Mouse (Mus musculus) ES-E14 (cell line): ENCODE data around the gene Parp3. TPM values are rescaled to one million over a fixed set of nuclear protein-coding genes. Genes with fewer than 3 reads are reported as not detected.

Experiments used
- DNase-seq: peaks from one replicate; pipeline ENCODE4 v3.0.0-alpha.2; 2013; ENCODE audit warnings: low read depth, low spot score
- H3K27ac ChIP-seq: 2 replicates; pipeline ENCODE4 v1.5.1; 2012; ENCODE audit warnings: low read depth, mild to moderate bottlenecking, low read length, moderate library complexity, mixed read lengths; ENCODE audit not compliant: poor library complexity, insufficient read depth, severe bottlenecking
- H3K36me3 ChIP-seq: 2 replicates; pipeline ENCODE4 v1.6.1; 2012; ENCODE audit warnings: mild to moderate bottlenecking, low read length, moderate library complexity, mixed read lengths; ENCODE audit not compliant: control insufficient read depth, poor library complexity, insufficient read depth, severe bottlenecking
- H3K4me1 ChIP-seq, 2 experiments: fragments of 150-350 bp in 1 of 2; sonication (generic) in 1 of 2; 2 replicates each; pipeline ENCODE4 v1.6.1; 2012; ENCODE audit warnings: low read length in 2 of 2, mild to moderate bottlenecking in 1 of 2, mixed read lengths in 1 of 2; ENCODE audit not compliant: control insufficient read depth in 2 of 2, insufficient read depth in 2 of 2, poor library complexity in 1 of 2
- H3K4me3 ChIP-seq, 2 experiments: fragments of 150-350 bp in 1 of 2; sonication (generic) in 1 of 2; 2 replicates each; pipeline ENCODE4 v1.5.1; 2012; ENCODE audit warnings: low read length in 2 of 2, low read depth in 1 of 2, mild to moderate bottlenecking in 1 of 2, mixed read lengths in 1 of 2; ENCODE audit not compliant: insufficient read depth in 1 of 2, poor library complexity in 1 of 2, severe bottlenecking in 1 of 2
- H3K9ac ChIP-seq: 2 replicates; pipeline ENCODE4 v1.6.1; 2012; ENCODE audit warnings: low read depth, mild to moderate bottlenecking, low read length, mixed read lengths; ENCODE audit not compliant: poor library complexity, insufficient read depth, severe bottlenecking
- H3K9me3 ChIP-seq: fragments of 150-350 bp; sonication (generic); 2 replicates; pipeline ENCODE4 v1.6.1; 2012; ENCODE audit warnings: low read depth, mild to moderate bottlenecking, low read length; ENCODE audit not compliant: control insufficient read depth, insufficient read depth
- CHD2 ChIP-seq: IDR thresholded peaks from 2 replicates; pipeline ENCODE4 v1.6.1; 2014; ENCODE audit warnings: mild to moderate bottlenecking, low read depth, low read length, inconsistent platforms
- HCFC1 ChIP-seq: IDR thresholded peaks from 2 replicates; pipeline ENCODE4 v1.6.1; 2012; ENCODE audit warnings: low read length, inconsistent platforms, borderline replicate concordance; ENCODE audit not compliant: insufficient read depth
- MAFK ChIP-seq: IDR thresholded peaks from 2 replicates; pipeline ENCODE4 v1.6.1; 2014; ENCODE audit warnings: mild to moderate bottlenecking, low read depth, low read length, inconsistent platforms; ENCODE audit not compliant: insufficient read depth
- ZC3H11A ChIP-seq: IDR thresholded peaks from 2 replicates; pipeline ENCODE4 v1.6.1; 2012; ENCODE audit warnings: low read depth, mild to moderate bottlenecking, inconsistent platforms, low read length, borderline replicate concordance
- ZNF384 ChIP-seq: IDR thresholded peaks from 2 replicates; pipeline ENCODE4 v1.6.1; 2012; ENCODE audit warnings: low read depth, low read length, inconsistent platforms
- in situ Hi-C, 2 experiments: fragments of 600-800 bp; cut with MboI; formaldehyde crosslinking; loops; one replicate each; pipeline ENCODE4 v1.15.1; 2025; ENCODE audit warnings: low sequenced_read_pairs in 2 of 2, inconsistent platforms in 1 of 2; ENCODE audit not compliant: unreplicated experiment in 2 of 2
- total RNA-seq: library from RNA; depleted of rRNA; stranded (reverse); fragments of 300-350 nt; gene quantifications from 2 replicates; pipeline ENCODE4 v1.2.3, GENCODE M21; 2012

Parp3 gene
- total RNA-seq, 1 experiment = 6.0 TPM

GRCm38 (mm10) chr9:106452351-106452750, 24.4 kb downstream of the Parp3 start:
- peak overlapping the region; percentile 86 for H3K9ac ChIP-seq
- H3K36me3 ChIP-seq = no peaks in the 10 kb centered on the region; the same call in 1 of the 2 replicates
- peak overlapping the region; percentile 94 for H3K27ac ChIP-seq
- peak overlapping the region; percentile 85 to 87 for H3K4me3 ChIP-seq
- TF ChIP-seq ZC3H11A = no peak
- no peak for TF ChIP-seq HCFC1
- no peak for TF ChIP-seq ZNF384
- no peak for TF ChIP-seq CHD2
- in situ Hi-C loops = no loop called here
- H3K4me1 ChIP-seq = peaks cover 18 to 41% of the 10 kb centered on the region in 2 experiments
- no peak for DNase-seq
- H3K9me3 ChIP-seq = no peaks in the 10 kb centered on the region

DNA sequence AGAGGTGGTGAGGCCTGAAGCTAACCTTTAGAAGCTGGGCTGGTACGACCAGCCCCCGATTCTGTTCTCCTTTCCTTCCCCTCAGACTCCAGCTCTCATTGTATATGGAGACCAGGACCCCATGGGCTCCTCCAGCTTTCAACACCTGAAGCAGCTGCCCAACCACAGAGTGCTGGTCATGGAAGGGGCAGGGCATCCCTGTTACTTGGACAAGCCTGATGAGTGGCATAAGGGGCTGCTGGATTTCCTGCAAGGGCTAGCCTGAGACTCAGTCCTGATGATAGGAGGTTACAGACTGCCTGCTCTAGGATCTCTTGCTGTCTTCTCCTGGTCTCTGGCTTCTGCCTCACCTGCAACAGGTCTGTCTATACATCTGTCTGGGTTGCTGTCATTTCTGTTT, 24.9 kb downstream of the Parp3 start:
- Histone ChIP-seq H3K4me3 (no peak overlapping the region), H3K27ac (no peak overlapping the region; the same call in 1 of the 2 replicates), H3K9me3 (no peaks in the 10 kb centered on the region), H3K4me1 (peaks cover 14 to 36% of the 10 kb centered on the region in 2 experiments), H3K9ac (no peak overlapping the region), H3K36me3 (no peaks in the 10 kb centered on the region)
- TF ChIP-seq CHD2 (no peak), HCFC1 (no peak), MAFK (no peak), ZNF384 (no peak), ZC3H11A (no peak)
- no peak for DNase-seq
- in situ Hi-C loops = no loop called here

GRCm38 (mm10) chr9:106451298-106451697, 25.5 kb downstream of the Parp3 start:
- TF ChIP-seq HCFC1 (no peak), MAFK (no peak), ZNF384 (no peak), CHD2 (no peak), ZC3H11A (no peak)
- Histone ChIP-seq H3K4me3 (no peak overlapping the region), H3K4me1 (peaks cover 12 to 30% of the 10 kb centered on the region in 2 experiments), H3K27ac (no peak overlapping the region), H3K36me3 (no peaks in the 10 kb centered on the region), H3K9ac (no peak overlapping the region), H3K9me3 (no peaks in the 10 kb centered on the region)
- DNase-seq = no peak
- in situ Hi-C loops = no loop called here

- Histone ChIP-seq H3K4me1 (peaks cover 7 to 26% of the 10 kb centered on the region in 2 experiments; a peak in 3 of 4 replicates), H3K27ac (no peak overlapping the region), H3K4me3 (no peak overlapping the region), H3K36me3 (no peaks in the 10 kb centered on the region), H3K9me3 (no peaks in the 10 kb centered on the region), H3K9ac (no peak overlapping the region)
- no peak for DNase-seq
- in situ Hi-C loops = no loop called here
- TF ChIP-seq HCFC1 (no peak), CHD2 (no peak)
These were observed 26.1 kb downstream of the Parp3 start for GRCm38 (mm10) chr9:106450661-106451060.

- Histone ChIP-seq H3K4me1 (peaks cover 7 to 26% of the 10 kb centered on the region in 2 experiments; a peak in 3 of 4 replicates), H3K4me3 (no peak overlapping the region), H3K9me3 (no peaks in the 10 kb centered on the region), H3K27ac (no peak overlapping the region), H3K9ac (no peak overlapping the region), H3K36me3 (no peaks in the 10 kb centered on the region)
- in situ Hi-C loops = no loop called here
- TF ChIP-seq HCFC1 = no peak
- TF ChIP-seq ZC3H11A = no peak
- TF ChIP-seq MAFK = no peak
- no peak for TF ChIP-seq ZNF384
- TF ChIP-seq CHD2 = no peak
- DNase-seq = no peak
These were observed 26.8 kb downstream of the Parp3 start for GRCm38 (mm10) chr9:106449947-106450346.
